Mouse (Mus musculus) stomach, adult 2 months (tissue): ENCODE results near the gene Zfp982. TPM values are rescaled to one million over a fixed set of nuclear protein-coding genes. Genes with fewer than 3 reads are reported as not detected.

Experiments used
- polyA plus RNA-seq: library from polyadenylated mRNA; depleted of rRNA; stranded (reverse); fragments of >200 nt; gene quantifications from 2 replicates; pipeline ENCODE4 v1.2.3, GENCODE M21; 2012; rRNA removed

Zfp982 gene
- polyA plus RNA-seq: not detected in 2 replicates

GRCm38 (mm10) chr4:147492117-147492516 is at the start of gene Zfp982:
Gene Zfp982, plus strand, starts transcription at chr4:147492417.

GRCm38 (mm10) chr4:147539918-147540317 is 47.7 kb downstream of the Zfp982 start, which contains the start of gene Gm16503:
Gene Gm16503, plus strand, starts transcription at chr4:147540218.

GRCm38 (mm10) chr4:147553071-147553470 is 60.9 kb downstream of the Zfp982 start, which contains the start of gene Zfp985:
Gene Zfp985, plus strand, starts transcription at chr4:147553277.

Other genes with a start within 250 kb of the Zfp982 start
- not detected in 2 replicates for gene Zfp988, start 186.7 kb upstream of the Zfp982 start, polyA plus RNA-seq
- not detected in 2 replicates for gene Zfp978, start 131.1 kb upstream of the Zfp982 start, polyA plus RNA-seq
- gene Gm16503, start 47.8 kb downstream of the Zfp982 start, polyA plus RNA-seq: not detected in 2 replicates
- not detected in 2 replicates for gene Zfp985, start 60.9 kb downstream of the Zfp982 start, polyA plus RNA-seq
- gene Zfp979, start 150.1 kb downstream of the Zfp982 start, polyA plus RNA-seq: not detected in 2 replicates
- gene Zfp534, start 210.1 kb downstream of the Zfp982 start, polyA plus RNA-seq: not detected in 2 replicates